Mouse (Mus musculus) right cerebral cortex, postnatal 25 days (tissue): Measurements from ENCODE around the gene Mmp25.

Experiments
- DNase-seq: peaks from one replicate; pipeline ENCODE4 v3.0.0; 2022

Gene Mmp25

GRCm38 (mm10) chr17:23644613-23645495 lies at the start of gene Mmp25:
Gene Mmp25, minus strand, starts transcription at chr17:23645277.
- no peak for DNase-seq

DNA sequence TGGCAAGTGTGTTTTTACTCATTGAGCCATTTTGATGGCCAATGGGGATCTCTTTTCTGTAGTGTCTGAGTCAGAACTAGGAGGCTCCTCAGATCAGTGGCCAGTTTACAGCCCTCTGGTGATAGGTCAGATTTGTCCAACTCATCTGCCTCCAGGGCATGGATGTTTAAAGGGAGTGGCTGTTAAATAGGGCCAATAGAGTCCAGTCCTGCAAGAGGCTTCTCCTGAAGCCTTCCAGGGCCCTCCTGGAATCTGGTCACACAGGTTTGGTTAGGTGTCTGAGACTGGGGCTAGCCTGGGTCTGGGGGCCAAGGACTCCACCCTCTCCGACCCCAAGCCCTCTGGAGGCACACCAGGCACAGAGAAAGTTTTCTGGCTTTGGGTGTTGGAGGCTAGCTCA lies 49.4 kb upstream of the Mmp25 start:
- no peak for DNase-seq

DNA sequence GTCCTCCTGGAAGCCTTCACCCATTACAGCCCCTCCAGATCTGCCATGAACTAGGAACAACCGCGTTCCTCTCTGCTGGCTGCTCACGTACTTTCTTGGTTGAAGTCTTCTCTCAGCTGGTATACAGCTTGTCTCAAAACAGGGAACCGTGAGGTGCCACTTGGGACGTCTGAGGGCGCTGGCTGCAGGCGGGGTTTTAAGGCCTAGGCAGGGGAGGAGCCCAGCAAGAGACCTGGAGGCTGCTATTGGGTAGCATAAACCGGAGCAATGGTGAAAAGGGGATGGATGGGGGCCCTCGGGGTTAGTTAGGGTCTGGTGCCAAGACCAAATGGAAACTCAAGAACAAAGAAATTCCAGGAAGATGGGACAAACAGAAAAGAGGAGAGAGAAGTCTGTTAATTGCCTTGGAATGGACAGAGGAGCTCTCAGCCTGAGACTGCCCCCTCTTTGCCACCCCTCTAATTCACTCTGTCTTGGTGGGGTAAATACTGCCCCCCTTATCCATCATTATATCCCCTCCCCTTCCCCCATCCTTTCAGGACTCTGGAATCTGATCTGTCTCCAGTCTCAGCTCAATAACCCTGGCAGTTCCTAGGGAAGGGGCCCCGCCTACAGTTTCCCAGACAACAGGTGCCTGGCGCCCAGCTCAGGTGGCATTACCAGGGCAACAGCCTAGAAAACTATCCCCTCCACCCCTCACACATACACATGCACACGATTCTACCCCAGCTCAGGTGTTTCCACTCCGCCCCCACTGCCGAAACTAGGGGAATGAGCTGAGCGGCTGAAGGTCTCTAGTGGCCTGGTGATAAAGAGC lies 39.0 kb upstream of the Mmp25 start, which contains the start of gene Cldn9:
Gene Cldn9 (minus strand): TSS at position 171 of the 817 bp plus-strand sequence.
- DNase-seq, result no peak

DNA sequence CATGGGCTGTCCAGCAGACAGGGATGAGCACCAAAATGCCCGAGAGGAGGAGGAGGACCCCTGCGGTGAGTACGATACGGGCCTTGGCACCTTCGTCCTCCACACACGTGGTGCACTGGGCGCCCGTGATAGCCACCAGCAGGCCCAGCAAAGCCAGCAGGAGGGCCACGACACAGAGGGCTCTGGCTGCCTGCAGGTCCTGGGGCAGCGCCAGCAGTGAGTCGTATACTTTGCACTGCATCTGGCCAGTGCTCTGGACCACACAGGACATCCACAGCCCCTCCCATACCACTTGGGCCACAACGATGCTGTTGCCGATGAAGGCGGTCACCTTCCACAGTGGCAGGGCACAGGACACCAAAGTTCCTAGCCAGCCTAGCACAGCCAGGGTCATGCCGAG lies 38.1 kb upstream of the Mmp25 start:
- no peak for DNase-seq

GRCm38 (mm10) chr17:23682530-23682929 lies 37.5 kb upstream of the Mmp25 start:
- DNase-seq, result no peak

DNA sequence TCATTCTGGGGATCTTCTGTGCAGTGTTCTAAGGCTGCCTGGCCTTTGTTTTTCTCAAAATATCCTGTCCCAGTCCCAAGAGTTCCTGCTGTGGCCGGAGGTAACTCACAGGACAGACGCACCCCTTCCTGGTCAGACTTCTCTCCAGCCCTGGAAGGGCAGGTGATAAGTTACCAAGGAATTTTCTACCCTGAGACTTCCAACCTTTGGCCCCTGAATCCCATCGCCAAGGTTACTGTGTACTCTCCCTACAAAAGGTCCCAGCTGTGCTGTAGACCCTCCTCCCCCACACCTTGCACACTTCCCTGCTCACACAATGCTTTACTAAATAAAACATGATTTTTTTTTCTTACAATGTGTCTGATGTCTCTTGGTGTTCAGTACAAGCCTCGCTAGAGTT lies 37.0 kb upstream of the Mmp25 start:
- no peak for DNase-seq

GRCm38 (mm10) chr17:23681086-23681485 lies 36.0 kb upstream of the Mmp25 start:
- DNase-seq, result no peak

- no peak for DNase-seq
These were observed 35.3 kb upstream of the Mmp25 start for GRCm38 (mm10) chr17:23680336-23680735.

DNA sequence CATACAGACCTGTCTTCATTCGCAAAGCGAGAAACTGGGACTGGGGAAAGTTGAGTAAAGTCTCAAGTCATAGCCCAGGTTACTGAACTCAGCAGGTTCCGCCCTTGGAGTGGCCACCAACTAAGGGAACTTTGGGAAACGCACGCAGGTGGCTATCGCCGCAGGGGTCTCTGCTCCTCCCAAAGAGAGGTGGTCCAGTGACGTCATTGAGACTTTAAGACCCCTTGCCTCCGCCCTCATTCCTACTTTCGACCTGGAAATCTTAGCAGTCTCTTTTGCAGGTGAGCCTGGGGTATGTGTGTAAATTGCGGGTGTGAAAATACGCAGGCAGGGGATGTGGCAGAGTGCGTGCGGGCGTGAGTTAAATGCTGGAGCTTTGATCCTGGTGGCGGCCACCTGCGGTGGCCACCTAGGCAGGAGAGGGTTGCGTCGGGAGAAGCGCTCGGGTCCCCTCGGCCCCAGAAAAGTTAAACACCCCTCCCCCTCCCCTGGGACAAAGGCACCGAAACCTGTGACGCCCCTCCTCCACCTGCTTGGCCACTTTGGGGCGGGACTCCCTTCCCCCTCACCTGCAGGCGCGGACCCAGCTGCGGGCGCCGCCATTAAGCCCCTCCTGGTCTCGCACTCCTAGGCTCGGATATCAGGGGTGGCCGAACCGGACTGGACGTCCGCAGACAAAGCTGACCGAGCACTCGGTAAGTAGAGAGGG lies 34.2 kb upstream of the Mmp25 start, which contains the start of gene Cldn6:
Gene Cldn6 (plus strand): TSS at position 123 of the 709 bp plus-strand sequence.
- DNase-seq, result no peak

DNA sequence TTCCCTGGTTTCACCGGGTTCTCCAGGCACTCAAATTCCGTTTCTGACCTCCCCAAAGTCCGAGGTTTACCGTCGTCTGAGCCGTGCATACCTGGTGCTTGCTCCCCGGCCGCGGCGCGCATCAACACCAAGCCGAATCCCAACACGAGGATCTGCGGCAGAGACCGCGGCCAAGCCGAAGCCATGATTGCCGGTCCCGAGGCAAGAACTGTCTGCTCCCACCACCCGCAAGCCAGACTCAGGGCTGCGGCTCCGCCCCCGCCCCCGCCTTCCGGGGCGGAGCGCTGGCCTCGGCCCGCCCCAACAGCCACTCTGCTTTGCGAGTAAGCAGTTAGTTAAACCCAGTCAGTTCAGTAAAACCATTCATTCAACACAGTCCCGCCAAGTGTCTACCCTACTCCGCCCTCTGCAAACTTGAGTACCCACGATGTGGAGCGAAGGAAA lies 32.2 kb upstream of the Mmp25 start, which contains the start of gene Tnfrsf12a:
Gene Tnfrsf12a (minus strand): TSS at position 233 of the 444 bp plus-strand sequence.
- DNase-seq, result peak; percentile 84

- DNase-seq, result no peak
These were observed 31.5 kb upstream of the Mmp25 start for GRCm38 (mm10) chr17:23676473-23677031.

DNA sequence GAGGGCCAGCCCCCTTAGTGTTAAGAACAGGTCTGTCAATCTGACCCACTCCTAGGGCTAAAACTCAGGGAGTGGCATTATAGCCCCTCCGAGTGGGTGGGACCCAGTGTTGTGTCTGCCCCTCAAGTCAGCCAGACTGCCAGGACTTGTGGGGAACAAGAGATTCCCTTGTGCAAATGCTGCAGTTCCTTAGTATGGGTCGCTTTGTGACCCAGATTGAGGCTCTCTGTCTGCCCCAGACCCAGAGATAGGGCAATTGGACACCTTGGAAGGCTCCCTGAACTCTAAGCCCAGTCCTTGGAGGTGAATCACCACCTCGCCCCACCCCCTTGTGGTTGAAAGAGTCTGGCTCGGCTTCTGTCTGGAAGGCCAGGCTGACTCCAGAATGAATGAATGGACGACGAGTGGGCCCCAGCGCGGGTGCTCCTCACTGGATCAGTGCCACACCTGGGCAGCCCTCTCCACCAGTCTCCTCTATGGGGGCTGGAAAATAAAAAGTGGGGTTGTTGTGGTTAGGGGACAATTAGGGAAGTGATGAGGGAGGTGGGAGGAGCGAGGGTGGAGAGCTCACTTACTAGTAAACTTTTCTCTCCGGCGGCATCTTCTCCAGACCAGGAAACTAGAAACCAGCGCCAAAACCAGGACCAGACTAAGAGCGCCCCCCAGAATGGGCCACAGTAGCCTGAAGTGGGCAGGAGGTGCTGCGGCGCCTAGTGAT lies 30.6 kb upstream of the Mmp25 start:
- DNase-seq, result no peak

DNA sequence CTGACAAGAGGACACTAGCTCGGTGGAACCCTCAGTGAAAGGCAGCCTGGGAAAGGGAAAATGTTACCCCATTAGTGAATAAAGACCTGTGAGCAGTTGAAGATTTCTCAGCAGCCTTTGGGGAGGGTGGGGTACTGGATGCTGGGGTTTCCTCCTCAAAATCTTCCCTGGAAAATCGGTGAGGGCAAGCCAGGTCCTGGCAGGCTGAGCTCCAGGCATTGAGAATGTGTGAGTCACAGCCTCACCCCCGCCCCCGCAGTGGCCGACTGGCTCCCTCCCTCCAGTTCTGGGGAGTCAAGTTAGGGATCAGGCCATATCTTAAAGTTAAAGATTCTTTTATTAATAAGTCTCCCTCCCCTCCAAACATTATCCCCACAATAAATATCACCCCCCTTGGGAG lies 30.1 kb upstream of the Mmp25 start:
- no peak for DNase-seq

- no peak for DNase-seq
These were observed 29.3 kb upstream of the Mmp25 start for GRCm38 (mm10) chr17:23674271-23674952.

DNA sequence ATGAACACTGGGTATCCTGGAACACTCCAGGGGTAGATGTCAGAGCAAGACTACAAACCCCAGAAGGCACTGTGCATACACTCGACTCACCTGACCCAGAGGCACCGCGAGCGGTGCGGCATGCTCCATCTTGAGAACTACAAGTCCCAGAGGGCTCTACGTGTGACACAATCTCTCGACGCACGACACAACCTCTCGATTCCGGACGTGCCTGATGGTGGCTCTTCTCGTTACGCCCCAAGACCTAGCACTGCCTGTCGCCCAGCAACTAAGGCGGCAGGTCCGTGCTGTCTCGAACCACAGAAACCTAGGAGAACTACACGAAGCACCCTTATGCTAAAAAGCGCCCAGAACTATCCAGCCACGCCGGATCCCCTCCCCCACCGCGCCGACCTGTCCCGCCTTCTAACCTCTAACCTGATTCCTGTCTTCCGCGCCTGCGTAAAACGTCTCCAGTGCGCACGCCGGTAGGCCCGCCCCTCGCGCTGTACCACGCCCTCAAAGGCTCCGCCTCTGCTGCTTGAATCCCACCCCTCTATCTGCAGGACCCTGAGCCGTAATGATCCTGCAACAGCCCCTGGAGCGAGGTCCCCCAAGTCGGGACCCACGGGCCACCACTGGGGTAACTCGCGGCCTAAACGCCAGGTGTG lies 28.5 kb upstream of the Mmp25 start, which contains the start of the genes Hcfc1r1 and Thoc6:
Gene Hcfc1r1 (plus strand): TSS at position 173 of the 650 bp plus-strand sequence.
Gene Thoc6 (minus strand): TSS at position 459 of the 650 bp plus-strand sequence.
- DNase-seq, result peak; percentile 95

DNA sequence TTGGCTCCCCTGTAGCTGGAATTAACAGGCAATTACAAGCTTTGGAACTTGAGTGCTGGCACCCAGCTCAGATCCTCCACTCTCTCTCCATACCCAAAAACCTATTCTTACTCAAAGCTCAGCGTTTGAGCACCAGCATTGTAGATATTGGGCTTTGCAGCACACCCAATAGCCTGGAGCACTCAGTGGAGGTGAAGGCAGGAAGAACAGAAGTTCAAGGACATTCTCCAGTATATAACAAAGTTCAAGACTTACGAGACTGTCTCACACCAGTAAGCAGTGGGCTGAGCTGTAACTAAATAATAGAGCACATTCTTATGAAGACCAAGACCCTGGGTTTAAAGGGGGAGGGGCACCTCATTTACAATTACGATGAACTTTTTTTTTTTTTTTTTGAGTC lies 27.7 kb upstream of the Mmp25 start:
- no peak for DNase-seq

DNA sequence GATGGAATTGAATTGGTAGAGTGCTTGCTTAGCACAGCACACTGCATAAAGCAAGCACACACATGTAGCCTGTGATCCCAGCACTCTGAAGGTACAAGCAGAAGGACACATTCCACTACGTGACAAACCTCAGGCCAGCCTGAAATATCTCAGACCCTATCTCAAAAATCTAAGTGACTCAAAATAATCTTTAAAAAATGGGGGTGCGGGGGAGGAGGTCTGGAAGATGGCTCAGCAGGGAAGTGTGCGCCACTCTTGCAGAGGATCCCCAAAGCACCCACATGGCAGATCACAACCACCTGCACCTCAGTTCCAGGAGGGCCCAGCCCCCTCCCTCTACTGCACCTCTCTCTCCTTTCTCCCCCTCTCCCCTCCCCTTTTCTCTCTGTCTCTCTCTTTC lies 26.4 kb upstream of the Mmp25 start:
- no peak for DNase-seq

- DNase-seq, result no peak
These were observed 25.5 kb upstream of the Mmp25 start for GRCm38 (mm10) chr17:23670516-23671074.

GRCm38 (mm10) chr17:23665511-23665910 lies 20.4 kb upstream of the Mmp25 start:
- DNase-seq, result no peak

DNA sequence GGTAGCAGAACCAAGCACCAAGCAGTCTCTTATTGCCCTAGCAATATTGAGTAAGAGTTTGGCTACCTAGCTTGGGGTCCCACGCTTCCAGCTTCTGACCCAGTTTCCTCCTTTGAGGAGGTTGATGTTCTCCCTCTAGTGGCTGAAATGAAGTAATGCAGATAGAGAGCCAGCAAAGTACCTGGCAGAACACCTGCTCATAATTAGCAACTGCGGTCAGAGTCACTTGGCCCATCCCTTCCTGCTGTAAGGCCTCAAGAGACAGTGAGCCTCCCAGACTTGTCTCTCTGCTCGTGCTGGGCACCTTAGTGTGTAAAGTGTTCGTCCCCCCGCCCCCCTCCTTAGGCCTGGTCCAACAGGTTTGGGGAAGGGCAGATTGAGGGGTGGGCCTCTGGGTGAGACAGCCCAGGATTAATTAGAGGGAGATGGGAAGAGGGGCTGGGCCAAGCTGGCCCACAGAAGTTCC lies 19.5 kb upstream of the Mmp25 start:
- DNase-seq, result no peak
